Mouse (Mus musculus) hindbrain, embryonic 11.5 days (tissue): ENCODE results near the gene Rnf145. TPM values are rescaled to one million over a fixed set of nuclear protein-coding genes. Genes with fewer than 3 reads are reported as not detected.

Source experiments
- ATAC-seq: fragments of 200-750 bp; cut with Nextera tagmentation; 2 replicates; pipeline ENCODE4 v1.8.0; 2017; ENCODE audit warnings: mild to moderate bottlenecking, moderate TSS enrichment, moderate library complexity; ENCODE audit not compliant: low FRiP score
- DNase-seq: peaks from one replicate; pipeline ENCODE4 v3.0.0-alpha.2; 2015; ENCODE audit warnings: low spot score
- H3K27ac ChIP-seq: fragments of 300-500 bp; sonication (generic); 2 replicates; pipeline ENCODE4 v1.5.1; 2014; ENCODE audit warnings: mild to moderate bottlenecking, low read depth, low read length
- H3K27me3 ChIP-seq: fragments of 300-500 bp; sonication (generic); 2 replicates; pipeline ENCODE4 v1.6.1; 2014; ENCODE audit warnings: mild to moderate bottlenecking, low read length, moderate library complexity, mixed read lengths; ENCODE audit not compliant: control insufficient read depth, insufficient read depth
- H3K36me3 ChIP-seq: fragments of 300-500 bp; sonication (generic); 2 replicates; pipeline ENCODE4 v1.6.1; 2014; ENCODE audit warnings: mild to moderate bottlenecking, low read length, moderate library complexity, mixed read lengths; ENCODE audit not compliant: control insufficient read depth, insufficient read depth
- H3K4me1 ChIP-seq: fragments of 300-500 bp; sonication (generic); replicated peaks from 2 replicates; pipeline ENCODE4 v1.6.1; 2014; ENCODE audit warnings: low read length, mixed read lengths; ENCODE audit not compliant: control insufficient read depth, insufficient read depth
- H3K4me2 ChIP-seq: fragments of 300-500 bp; sonication (generic); replicated peaks from 2 replicates; pipeline ENCODE4 v1.6.1; 2014; ENCODE audit warnings: mild to moderate bottlenecking, low read depth, low read length
- H3K4me3 ChIP-seq: fragments of 300-500 bp; sonication (generic); 2 replicates; pipeline ENCODE4 v1.5.1; 2014; ENCODE audit warnings: low read depth, low read length
- H3K9ac ChIP-seq: fragments of 300-500 bp; sonication (generic); 2 replicates; pipeline ENCODE4 v1.6.1; 2014; ENCODE audit warnings: low read depth, low read length
- H3K9me3 ChIP-seq: fragments of 300-500 bp; sonication (generic); 2 replicates; pipeline ENCODE4 v1.6.1; 2016; ENCODE audit warnings: low read length; ENCODE audit not compliant: control insufficient read depth
- WGBS: fragments of 180-500 bp; shearing (Covaris S2); extraction: QIAGEN DNeasy Blood & Tissue Kit; methylation state at CpG from one replicate; pipeline ENCODE4 v1.1.7; 2014; 5-methylcytosine and 5-hydroxymethylcytosine counted together
- polyA plus RNA-seq: library from polyadenylated mRNA; unstranded; fragments of >200 nt; fragmentation: Nextera tagmentation; extraction: Ambion mirVana; gene quantifications from 2 replicates; pipeline ENCODE4 v1.2.1, GENCODE M21; 2014

Rnf145 gene
- polyA plus RNA-seq, 1 experiment from 2014 or later: 129 TPM

DNA sequence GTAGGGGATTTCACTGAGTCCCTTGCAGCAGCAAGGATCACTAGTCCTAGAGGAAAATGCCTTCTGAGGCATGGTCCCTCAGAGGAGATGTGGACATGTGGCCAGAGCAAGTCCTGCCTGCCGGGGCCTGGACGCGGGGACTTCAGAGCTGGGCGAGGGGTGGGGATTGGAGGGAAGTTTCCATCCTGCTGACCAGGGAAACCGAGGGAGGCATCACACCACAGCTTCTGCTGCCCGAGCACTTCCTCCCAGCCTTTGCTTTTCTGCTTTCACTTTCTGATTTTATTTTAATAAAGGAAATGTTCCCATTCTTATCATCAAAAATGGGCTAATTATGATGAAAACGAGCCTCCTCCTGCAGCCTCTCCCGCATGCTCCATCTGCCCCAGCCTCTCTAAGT, 27.5 kb downstream of the Rnf145 start:
- Histone ChIP-seq H3K9ac (no peak overlapping the region), H3K27me3 (no peaks in the 10 kb centered on the region), H3K36me3 (peaks cover 12% of the 10 kb centered on the region; the same call in 1 of the 2 replicates), H3K4me3 (no peak overlapping the region), H3K27ac (no peak overlapping the region), H3K4me2 (no peak overlapping the region), H3K4me1 (no peaks in the 10 kb centered on the region), H3K9me3 (no peaks in the 10 kb centered on the region)
- 82% methylated on average over 8 of the region's 8 CpGs for WGBS
- no peak for ATAC-seq
- DNase-seq: no peak

DNA sequence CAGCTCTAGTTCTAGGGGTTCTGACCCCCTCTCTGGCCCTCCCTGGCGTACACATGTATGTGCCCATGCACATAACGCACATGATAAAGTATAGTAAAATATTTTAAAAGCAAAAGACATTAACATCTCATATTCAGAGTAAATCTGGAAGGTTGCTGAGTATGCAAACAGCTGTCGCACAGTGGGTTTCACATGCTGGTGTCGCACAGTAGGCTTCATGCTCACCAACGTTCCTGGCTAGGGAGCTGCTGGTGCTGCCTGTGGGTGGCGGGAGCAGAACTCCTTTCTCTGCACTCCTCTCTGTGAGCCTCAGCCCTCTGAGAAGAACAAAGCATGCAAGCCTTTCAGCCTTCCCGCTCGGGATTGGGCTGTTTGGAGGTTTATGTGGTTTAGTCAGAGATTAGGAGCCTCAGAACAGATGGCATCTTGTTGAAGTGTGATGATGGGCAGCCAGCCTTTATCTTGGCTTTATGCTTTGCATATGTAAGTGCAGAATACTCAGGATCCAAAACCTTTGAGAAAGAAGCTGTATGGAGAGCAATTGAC, 29.0 kb downstream of the Rnf145 start:
- DNase-seq: no peak
- ATAC-seq: no peak
- WGBS: 88% methylated on average over 8 of the region's 8 CpGs
- H3K9me3 ChIP-seq: no peaks in the 10 kb centered on the region
- no peaks in the 10 kb centered on the region for H3K4me1 ChIP-seq
- H3K4me3 ChIP-seq: no peak overlapping the region
- H3K4me2 ChIP-seq: no peak overlapping the region
- no peaks in the 10 kb centered on the region for H3K27me3 ChIP-seq
- no peak overlapping the region for H3K9ac ChIP-seq
- no peak overlapping the region for H3K27ac ChIP-seq
- H3K36me3 ChIP-seq: peaks cover 17% of the 10 kb centered on the region; the same call in 1 of the 2 replicates

DNA sequence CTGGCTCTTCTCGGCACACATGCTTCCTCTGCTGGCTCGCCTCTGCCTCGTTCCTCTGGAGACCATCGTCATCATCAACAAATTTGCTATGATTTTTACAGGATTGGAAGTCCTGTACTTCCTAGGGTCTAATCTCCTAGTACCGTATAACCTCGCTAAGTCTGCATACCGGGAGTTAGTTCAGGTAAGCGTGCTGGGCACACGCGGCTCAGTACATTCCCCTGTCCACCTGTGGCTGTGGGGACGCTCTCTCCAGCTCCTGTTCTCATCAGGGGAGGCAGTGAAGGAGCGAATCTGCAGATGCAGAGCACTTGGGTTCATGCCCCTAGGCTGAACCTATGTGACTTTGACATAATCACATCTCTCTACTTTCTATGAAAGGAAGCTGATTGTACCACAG, 30.1 kb downstream of the Rnf145 start:
- WGBS: 94% methylated on average over 12 of the region's 12 CpGs
- H3K36me3 ChIP-seq: peaks cover 17% of the 10 kb centered on the region; the same call in 1 of the 2 replicates
- no peak overlapping the region for H3K27ac ChIP-seq
- no peaks in the 10 kb centered on the region for H3K4me1 ChIP-seq
- no peak overlapping the region for H3K9ac ChIP-seq
- ATAC-seq (no peak), DNase-seq (no peak)
- no peaks in the 10 kb centered on the region for H3K27me3 ChIP-seq
- H3K4me3 ChIP-seq: no peak overlapping the region
- H3K4me2 ChIP-seq: no peak overlapping the region
- H3K9me3 ChIP-seq: no peaks in the 10 kb centered on the region

DNA sequence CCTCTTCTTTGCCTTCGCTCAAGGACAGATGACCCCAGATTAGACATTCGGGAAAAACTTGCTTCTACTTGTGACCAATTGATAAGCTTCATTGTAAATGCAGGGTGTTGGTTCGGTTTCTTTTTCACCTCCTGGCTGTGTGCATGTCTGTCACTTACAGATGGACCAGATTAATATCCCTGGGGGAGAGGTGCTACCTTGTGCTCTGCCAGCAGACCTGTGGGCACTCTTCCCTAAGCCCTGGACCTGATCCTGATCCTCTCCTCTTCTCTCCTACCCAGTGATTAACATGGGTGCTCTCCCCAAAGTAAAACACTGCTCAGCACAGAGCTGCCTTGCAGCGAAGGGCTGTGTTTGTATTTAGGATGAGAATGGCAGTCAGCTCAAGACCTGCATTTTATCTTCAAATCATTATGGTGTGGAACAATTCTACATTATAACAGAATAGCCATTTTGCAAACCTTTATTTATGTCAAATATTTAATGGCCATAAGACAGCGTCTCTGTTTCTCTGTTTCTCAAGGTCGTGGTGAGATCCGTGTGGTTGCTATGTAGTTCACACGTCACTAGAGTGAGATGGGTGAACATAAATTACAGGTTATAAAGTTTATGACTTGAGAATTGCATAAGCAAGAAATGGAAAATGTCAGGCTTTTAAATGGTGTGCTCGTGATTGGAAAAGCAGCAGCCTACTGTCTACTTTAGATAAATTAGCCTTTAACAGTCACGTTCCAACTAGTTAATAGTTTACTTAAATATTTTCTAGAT, 30.9 kb downstream of the Rnf145 start:
- Histone ChIP-seq H3K4me1 (no peaks in the 10 kb centered on the region), H3K9me3 (no peaks in the 10 kb centered on the region), H3K4me2 (no peak overlapping the region), H3K27me3 (no peaks in the 10 kb centered on the region), H3K4me3 (no peak overlapping the region), H3K36me3 (peaks cover 13% of the 10 kb centered on the region; the same call in 1 of the 2 replicates), H3K27ac (no peak overlapping the region), H3K9ac (no peak overlapping the region)
- WGBS: 95% methylated on average over 10 of the region's 10 CpGs
- ATAC-seq: no peak
- DNase-seq: no peak

DNA sequence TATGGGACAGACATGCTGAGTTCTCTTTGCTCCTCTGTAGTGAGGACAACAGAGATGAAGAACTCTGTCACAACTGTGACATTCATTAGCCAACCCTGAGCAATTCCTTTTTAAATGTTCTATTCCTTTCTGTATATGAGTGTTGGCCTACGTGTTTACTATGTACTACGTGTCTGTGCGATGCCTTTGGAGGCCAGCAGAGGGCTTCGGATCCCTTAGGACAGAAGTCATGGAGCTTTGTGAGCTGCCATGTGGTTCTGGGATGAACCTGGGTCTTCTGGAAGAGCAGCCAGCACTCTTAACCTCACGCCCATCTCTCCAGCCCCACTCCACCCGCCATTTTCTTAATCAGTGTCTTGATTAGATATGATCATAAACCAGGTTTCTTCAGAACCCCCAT, 32.2 kb downstream of the Rnf145 start:
- no peak overlapping the region for H3K9ac ChIP-seq
- no peak overlapping the region for H3K4me2 ChIP-seq
- no peaks in the 10 kb centered on the region for H3K9me3 ChIP-seq
- peaks cover 13% of the 10 kb centered on the region; the same call in 1 of the 2 replicates for H3K36me3 ChIP-seq
- no peak overlapping the region for H3K4me3 ChIP-seq
- H3K27ac ChIP-seq: no peak overlapping the region
- no peaks in the 10 kb centered on the region for H3K4me1 ChIP-seq
- WGBS: 91% methylated on average over 6 of the region's 6 CpGs
- ATAC-seq (no peak), DNase-seq (peak; percentile 30)
- no peaks in the 10 kb centered on the region for H3K27me3 ChIP-seq

DNA sequence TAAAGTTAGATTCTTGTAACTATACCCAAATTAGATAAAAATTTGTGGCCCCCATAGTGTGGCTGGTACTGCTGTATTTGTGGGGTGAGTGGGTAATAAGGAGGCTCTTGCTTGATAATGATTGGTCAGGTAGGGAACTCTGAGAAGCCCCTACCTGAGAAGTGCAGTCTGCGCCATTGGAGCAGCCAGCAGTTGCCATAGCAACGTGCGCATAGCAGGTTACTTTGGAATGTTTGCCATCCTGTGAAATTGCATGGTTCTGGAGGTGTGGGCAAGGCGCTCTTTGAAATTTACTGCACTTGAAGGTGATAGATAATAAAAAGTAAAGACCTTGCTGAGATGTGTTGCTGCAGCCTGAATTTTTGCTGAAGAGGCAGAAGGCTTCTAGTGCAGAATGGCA, 35.6 kb downstream of the Rnf145 start:
- Histone ChIP-seq H3K4me3 (no peak overlapping the region), H3K27ac (no peak overlapping the region), H3K9me3 (no peaks in the 10 kb centered on the region), H3K27me3 (no peaks in the 10 kb centered on the region), H3K36me3 (peaks cover 16% of the 10 kb centered on the region; the same call in 1 of the 2 replicates), H3K4me1 (no peaks in the 10 kb centered on the region), H3K9ac (no peak overlapping the region), H3K4me2 (no peak overlapping the region)
- ATAC-seq (no peak), DNase-seq (no peak)
- WGBS: 95% methylated on average over 4 of the region's 4 CpGs

DNA sequence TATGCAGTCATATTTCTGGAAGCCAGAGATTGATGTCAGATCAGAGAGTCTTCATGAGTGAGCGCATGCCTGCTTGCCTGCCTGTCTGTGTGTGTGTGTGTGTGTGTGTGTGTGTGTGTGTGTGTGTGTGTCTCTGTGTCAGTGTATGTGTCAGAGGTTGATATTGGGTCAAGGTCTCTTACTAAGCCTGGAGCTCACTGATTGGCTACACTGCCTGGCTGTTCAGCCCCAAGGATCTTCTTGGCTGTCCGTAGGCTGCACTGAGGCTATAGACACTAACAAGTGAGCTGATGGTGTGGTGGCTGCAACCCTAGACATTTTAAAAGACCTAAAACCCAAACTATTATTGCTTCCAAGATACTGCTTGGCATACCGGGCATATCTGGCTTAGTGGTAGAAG, 39.8 kb downstream of the Rnf145 start:
- peaks cover 10% of the 10 kb centered on the region; the same call in 1 of the 2 replicates for H3K36me3 ChIP-seq

DNA sequence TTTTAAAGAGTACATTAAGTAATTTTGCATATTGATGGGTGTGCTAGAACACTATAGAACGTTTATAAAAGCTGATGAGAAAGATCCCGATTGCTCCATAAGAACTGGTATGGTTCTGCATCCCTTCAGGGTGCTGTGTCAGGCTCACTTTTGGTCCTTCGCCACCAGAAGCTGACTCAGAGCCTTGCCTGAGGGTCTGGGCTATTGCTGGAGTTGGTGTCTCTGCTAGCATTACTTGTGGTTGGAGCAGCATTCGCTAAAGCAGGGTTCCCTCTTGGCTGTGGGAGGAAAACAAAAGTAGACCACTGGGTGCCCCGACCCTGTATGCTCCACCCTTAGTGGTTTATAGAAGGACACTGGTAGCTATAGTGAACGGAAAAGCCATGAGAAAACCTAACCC, 40.7 kb downstream of the Rnf145 start:
- Histone ChIP-seq H3K9me3 (no peaks in the 10 kb centered on the region), H3K27me3 (no peaks in the 10 kb centered on the region), H3K9ac (no peak overlapping the region), H3K27ac (no peak overlapping the region), H3K36me3 (peaks cover 16% of the 10 kb centered on the region), H3K4me3 (no peak overlapping the region), H3K4me1 (no peaks in the 10 kb centered on the region), H3K4me2 (no peak overlapping the region)
- 91% methylated on average over 6 of the region's 6 CpGs for WGBS
- ATAC-seq: no peak
- DNase-seq: no peak

More for the DNA sequence above, 39.8 kb downstream of the Rnf145 start:
- no peak overlapping the region for H3K9ac ChIP-seq
- no peaks in the 10 kb centered on the region for H3K9me3 ChIP-seq
- H3K4me3 ChIP-seq: no peak overlapping the region
- H3K27me3 ChIP-seq: no peaks in the 10 kb centered on the region
- no peak for DNase-seq
- 99% methylated on average over 3 of the region's 3 CpGs for WGBS
- no peak for ATAC-seq
- no peak overlapping the region for H3K4me2 ChIP-seq
- no peaks in the 10 kb centered on the region for H3K4me1 ChIP-seq
- H3K27ac ChIP-seq: no peak overlapping the region

DNA sequence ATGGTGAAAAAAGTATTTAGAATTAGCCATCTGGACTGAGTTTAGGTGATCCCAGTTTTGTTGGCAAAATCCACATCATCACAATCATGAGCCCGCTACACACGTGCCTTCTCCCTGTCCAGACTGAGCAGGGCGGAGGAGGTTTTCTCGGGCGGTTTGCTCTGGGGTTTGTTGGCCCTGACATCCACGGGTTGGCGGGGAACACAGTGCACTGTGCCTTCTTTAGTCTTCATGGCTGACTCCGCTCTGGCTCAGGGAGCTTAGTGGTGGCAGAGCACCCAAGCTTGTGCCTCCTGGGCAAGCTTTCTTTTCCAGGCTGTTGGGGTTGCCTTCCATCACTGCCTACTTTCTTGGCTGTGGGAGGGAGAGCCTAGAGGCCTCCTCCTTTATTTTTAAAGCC, 41.6 kb downstream of the Rnf145 start:
- Histone ChIP-seq H3K27me3 (no peaks in the 10 kb centered on the region), H3K4me1 (no peaks in the 10 kb centered on the region), H3K9ac (no peak overlapping the region), H3K4me3 (no peak overlapping the region), H3K9me3 (no peaks in the 10 kb centered on the region), H3K4me2 (no peak overlapping the region), H3K36me3 (peaks cover 16% of the 10 kb centered on the region), H3K27ac (no peak overlapping the region)
- DNase-seq (no peak), ATAC-seq (no peak)
- WGBS: 94% methylated on average over 8 of the region's 8 CpGs
